In genomic region chr2:168106701-168107178, GRCm38 (mm10) we compare ENCODE assay signal across 8 mouse cellular contexts. TPM values are rescaled to one million over a fixed set of nuclear protein-coding genes. Genes with fewer than 3 reads are reported as not detected.
DNase-seq lines count a peak whose midpoint lies in the region; ATAC-seq and TF ChIP-seq lines count a peak whose summit lies in the region.

No protein-coding gene starts in this region.

- no peaks in the 10 kb centered on the region for H3K9me3 ChIP-seq in forebrain, embryonic 16.5 days (ENCODE audit: control insufficient read depth, low read length)
- no peaks in the 10 kb centered on the region for H3K9me3 ChIP-seq in midbrain, embryonic 14.5 days (ENCODE audit: control insufficient read depth, low read length)

- no peaks in the 10 kb centered on the region for H3K79me3 ChIP-seq in C2C12 (ENCODE audit: low read depth)

- H3K4me2 ChIP-seq in forebrain, embryonic 16.5 days (ENCODE audit: low read length): peak overlapping the region; percentile 50
- peak overlapping the region; percentile 41 for H3K4me2 ChIP-seq in midbrain, embryonic 14.5 days (ENCODE audit: low read length)

- H3K36me3 ChIP-seq in C2C12 (ENCODE audit: control insufficient read depth, insufficient read depth): no peaks in the 10 kb centered on the region
- no peaks in the 10 kb centered on the region for H3K36me3 ChIP-seq in forebrain, embryonic 16.5 days (ENCODE audit: control insufficient read depth, insufficient read depth)
- H3K36me3 ChIP-seq in midbrain, embryonic 14.5 days (ENCODE audit: control insufficient read depth, insufficient read depth, low read length): no peaks in the 10 kb centered on the region

- H3K27me3 ChIP-seq in C2C12 (ENCODE audit: control insufficient read depth, insufficient read depth, insufficient read length): no peaks in the 10 kb centered on the region
- H3K27me3 ChIP-seq in forebrain, embryonic 16.5 days (replicated peaks; ENCODE audit: control insufficient read depth, insufficient read depth, low read length): no peaks in the 10 kb centered on the region
- H3K27me3 ChIP-seq in midbrain, embryonic 14.5 days (ENCODE audit: control insufficient read depth, insufficient read depth, low read length): no peaks in the 10 kb centered on the region

- 26% methylated on average over 20 of the region's 20 CpGs for WGBS in forebrain, embryonic 16.5 days
- WGBS in midbrain, embryonic 14.5 days: 36% methylated on average over 20 of the region's 20 CpGs

- intact Hi-C loops in heart, postnatal 10 days (cut with DNase I): no loop called here

- H3K27ac ChIP-seq in forebrain, embryonic 16.5 days (ENCODE audit: low read length): peak overlapping the region; percentile 87
- H3K27ac ChIP-seq in midbrain, embryonic 14.5 days (replicated peaks; ENCODE audit: low read depth, low read length): peak overlapping the region; percentile 85

- peak; percentile 90 for ATAC-seq in forebrain, embryonic 16.5 days
- peak; percentile 54; the same call in 1 of the 2 replicates for ATAC-seq in midbrain, embryonic 14.5 days (ENCODE audit: low FRiP score, low TSS enrichment)

- no peaks in the 10 kb centered on the region for H3K79me2 ChIP-seq in C2C12 (ENCODE audit: control insufficient read depth, insufficient read depth)

- H3K9ac ChIP-seq in forebrain, embryonic 16.5 days (replicated peaks; ENCODE audit: low read depth, low read length): 0 out of 2 replicates have a peak overlapping the region, but pooled peaks have one; percentile 32
- peak overlapping the region; percentile 31; the same call in 1 of the 2 replicates for H3K9ac ChIP-seq in midbrain, embryonic 14.5 days (replicated peaks; ENCODE audit: low read length)

- TF ChIP-seq CTCF in C2C12 (IDR thresholded peaks at IDR 0.05; ENCODE audit: control insufficient read depth, insufficient read depth, insufficient read length): no peak

- no peak overlapping the region for H3K4me3 ChIP-seq in C2C12 (ENCODE audit: insufficient read depth, poor library complexity, severe bottlenecking)
- H3K4me3 ChIP-seq in forebrain, embryonic 16.5 days (replicated peaks; ENCODE audit: low read length): peak overlapping the region; percentile 15; the same call in 1 of the 2 replicates
- H3K4me3 ChIP-seq in midbrain, embryonic 14.5 days (replicated peaks; ENCODE audit: low read depth, low read length): peak overlapping the region; percentile 13

- H3ac ChIP-seq in C2C12 (ENCODE audit: control insufficient read depth, insufficient read length, low read depth): peak overlapping the region; percentile 44

- peaks cover 24% of the 10 kb centered on the region for H3K4me1 ChIP-seq in forebrain, embryonic 16.5 days (replicated peaks; ENCODE audit: control insufficient read depth, insufficient read depth, low read length)
- H3K4me1 ChIP-seq in midbrain, embryonic 14.5 days (ENCODE audit: control insufficient read depth, insufficient read depth, low read length): peaks cover 6% of the 10 kb centered on the region; the same call in 1 of the 2 replicates

- DNase-seq in adrenal gland, postnatal 10 days: peak; percentile 85
- DNase-seq in heart, postnatal 10 days: peak; percentile 81 to 86
- peak; percentile 83 for DNase-seq in layer of hippocampus, adult 11-12 months (ENCODE audit: low spot score)
- DNase-seq in midbrain, embryonic 14.5 days: peak; percentile 81
- DNase-seq in spleen, postnatal 14 days (ENCODE audit: low spot score in 2 of 2): no peak
- no peak for DNase-seq in embryo, embryonic 10.5 days (ENCODE audit: low spot score)

TF ChIP-seq in C2C12, 6 proteins besides CTCF, POLR2A, EP300 and RAD21:
- TF ChIP-seq USF1 (IDR thresholded peaks at IDR 0.05; ENCODE audit: low read depth): no peak
- no peak for TF ChIP-seq FOSL1 (IDR thresholded peaks at IDR 0.05; ENCODE audit: insufficient read depth, low read length, poor library complexity, severe bottlenecking)
- TF ChIP-seq MYOG (IDR thresholded peaks at IDR 0.05; ENCODE audit: control insufficient read depth, extremely low read depth, insufficient read length): no peak
- TF ChIP-seq MAX (IDR thresholded peaks at IDR 0.05): no peak
- TF ChIP-seq MYOD1 (IDR thresholded peaks at IDR 0.05; ENCODE audit: control insufficient read depth, insufficient read length, low read depth): no peak
- TF ChIP-seq CEBPB (IDR thresholded peaks at IDR 0.05; ENCODE audit: low read depth): no peak
TF ChIP-seq in C2C12: peak in this region for 0.

RNA-seq across cellular contexts. Expression of gene Pard6b, which starts 25.9 kb away (rescaled TPM):
- polyA plus RNA-seq in C2C12 (2012; fragmentation: generic; extraction: Trizol): 0.33 TPM
- 1 to 10 TPM; 2.1 to 2.3 TPM for total RNA-seq in adrenal gland, postnatal 10 days (2021)
- 6.1 and 6.2 TPM in 2 replicates for polyA plus RNA-seq in forebrain, embryonic 16.5 days (2015; fragmentation: Nextera tagmentation; extraction: Ambion mirVana)
- 1 to 10 TPM; 3.4 to 4.9 TPM for total RNA-seq in heart, postnatal 10 days (2021)
- 8.2 and 9.2 TPM in 2 replicates for polyA plus RNA-seq in midbrain, embryonic 14.5 days (2014; fragmentation: Nextera tagmentation; extraction: Ambion mirVana)

Comparison
In these comparisons a context has a peak if more than half of its experiments do, and no peak if none do; other contexts are left out.
1. DNase-seq: peak in adrenal gland, postnatal 10 days (single experiment), heart, postnatal 10 days (2 of 2), layer of hippocampus, adult 11-12 months (single experiment) and midbrain, embryonic 14.5 days (single experiment); none in spleen, postnatal 14 days (0 of 2) and embryo, embryonic 10.5 days (single experiment).